Mouse (Mus musculus): ENCODE data around the gene 1700024G13Rik. TPM values are rescaled to one million over a fixed set of nuclear protein-coding genes. Genes with fewer than 3 reads are reported as not detected.

Gene 1700024G13Rik
- polyA plus RNA-seq, 1 experiment from 2014 or later: not detected

DNA sequence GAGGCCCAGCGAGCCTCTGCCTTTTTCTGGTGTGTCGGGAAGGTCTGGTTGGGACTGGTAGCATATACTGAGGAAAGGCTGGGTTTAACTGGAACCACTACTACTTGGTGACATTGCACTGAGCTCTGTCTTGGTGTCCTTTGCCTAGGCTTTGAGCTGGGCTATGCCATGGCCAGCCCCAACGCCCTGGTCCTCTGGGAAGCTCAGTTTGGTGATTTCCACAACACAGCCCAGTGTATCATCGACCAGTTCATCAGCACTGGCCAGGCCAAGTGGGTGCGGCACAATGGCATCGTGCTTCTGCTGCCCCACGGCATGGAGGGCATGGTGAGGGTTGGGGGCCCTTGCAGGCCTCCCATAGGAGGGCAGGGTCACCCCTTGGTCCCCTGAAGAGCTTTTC is 44.0 kb downstream of the 1700024G13Rik start:
- Histone ChIP-seq H3K4me2 (ENCODE audit: low read depth, low read length) (no peak overlapping the region), H3K9ac (replicated peaks) (no peak overlapping the region), H3K4me1 (ENCODE audit: insufficient read depth) (no peaks in the 10 kb centered on the region), H3K4me3 (ENCODE audit: low read depth, low read length) (no peak overlapping the region), H3K36me3 (replicated peaks; ENCODE audit: insufficient read depth, low read length) (no peaks in the 10 kb centered on the region), H3K9me3 (ENCODE audit: low read length) (no peaks in the 10 kb centered on the region), H3K27ac (ENCODE audit: low read depth) (no peak overlapping the region), H3K27me3 (ENCODE audit: insufficient read depth, low read length) (no peaks in the 10 kb centered on the region)
- TF ChIP-seq CTCF (IDR thresholded peaks at IDR 0.05; ENCODE audit: low read depth): no peak
- no peak for TF ChIP-seq EP300 (IDR thresholded peaks at IDR 0.05; ENCODE audit: low read depth)
- DNase-seq (no peak), ATAC-seq (no peak)
- WGBS (ENCODE audit: insufficient replicate concordance): 71% methylated on average over 7 of the region's 7 CpGs

DNA sequence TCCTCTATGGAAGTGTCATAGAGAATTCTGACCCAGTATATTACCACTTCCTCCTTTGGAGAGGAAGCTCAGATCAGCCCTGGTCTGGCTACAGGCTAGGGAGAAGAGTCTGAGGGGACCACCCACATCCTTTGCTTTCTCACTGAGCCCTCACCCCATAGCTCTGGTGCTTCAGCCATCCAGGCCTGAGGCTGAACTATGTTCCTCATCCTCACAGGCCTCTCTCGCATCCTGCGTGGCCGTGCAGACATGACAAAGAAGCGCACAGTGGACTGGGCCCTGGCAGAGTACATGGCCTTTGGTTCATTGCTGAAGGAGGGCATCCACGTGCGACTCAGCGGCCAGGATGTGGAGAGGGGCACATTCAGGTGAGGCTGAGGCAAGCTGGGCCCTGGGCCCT is 46.4 kb downstream of the 1700024G13Rik start:
- Histone ChIP-seq H3K9ac (replicated peaks) (no peak overlapping the region), H3K4me3 (ENCODE audit: low read depth, low read length) (no peak overlapping the region), H3K9me3 (ENCODE audit: low read length) (no peaks in the 10 kb centered on the region), H3K4me2 (ENCODE audit: low read depth, low read length) (no peak overlapping the region), H3K27ac (ENCODE audit: low read depth) (no peak overlapping the region), H3K4me1 (ENCODE audit: insufficient read depth) (no peaks in the 10 kb centered on the region), H3K36me3 (replicated peaks; ENCODE audit: insufficient read depth, low read length) (no peaks in the 10 kb centered on the region), H3K27me3 (ENCODE audit: insufficient read depth, low read length) (no peaks in the 10 kb centered on the region)
- DNase-seq: no peak
- no peak for ATAC-seq
- no peak for TF ChIP-seq CTCF (IDR thresholded peaks at IDR 0.05; ENCODE audit: low read depth)
- WGBS (ENCODE audit: insufficient replicate concordance): 71% methylated on average over 7 of the region's 7 CpGs

DNA sequence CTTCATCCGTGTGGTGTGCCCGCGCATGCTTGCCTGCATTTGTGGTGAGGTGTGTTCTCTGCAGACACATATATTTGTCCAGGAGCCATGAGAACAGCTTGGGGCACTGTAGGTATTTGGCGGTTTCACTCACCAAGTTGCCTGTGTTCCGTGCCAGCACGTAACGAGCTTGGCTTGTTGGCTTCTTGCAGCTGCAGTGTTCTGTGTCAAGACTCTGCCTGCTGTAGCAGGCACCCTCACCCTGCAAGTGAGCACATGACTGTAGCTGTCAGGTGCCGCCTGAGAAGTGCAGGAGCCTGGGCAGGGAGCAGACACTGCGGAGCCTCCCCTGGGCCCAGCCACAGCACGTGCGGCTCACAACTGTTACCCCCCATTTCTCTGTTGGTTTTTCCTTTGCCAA is 51.6 kb downstream of the 1700024G13Rik start:
- DNase-seq: no peak
- H3K27ac ChIP-seq (ENCODE audit: low read depth): no peak overlapping the region
- no peaks in the 10 kb centered on the region for H3K36me3 ChIP-seq (replicated peaks; ENCODE audit: insufficient read depth, low read length)
- H3K4me2 ChIP-seq (ENCODE audit: low read depth, low read length): no peak overlapping the region
- 82% methylated on average over 11 of the region's 11 CpGs for WGBS (ENCODE audit: insufficient replicate concordance)
- ATAC-seq: no peak
- no peaks in the 10 kb centered on the region for H3K9me3 ChIP-seq (ENCODE audit: low read length)
- H3K9ac ChIP-seq (replicated peaks): no peak overlapping the region
- no peaks in the 10 kb centered on the region for H3K4me1 ChIP-seq (ENCODE audit: insufficient read depth)
- no peaks in the 10 kb centered on the region for H3K27me3 ChIP-seq (ENCODE audit: insufficient read depth, low read length)
- no peak overlapping the region for H3K4me3 ChIP-seq (ENCODE audit: low read depth, low read length)
- TF ChIP-seq CTCF (IDR thresholded peaks at IDR 0.05; ENCODE audit: low read depth) (no peak), EP300 (IDR thresholded peaks at IDR 0.05; ENCODE audit: low read depth) (no peak)

- no peak for TF ChIP-seq CTCF (IDR thresholded peaks at IDR 0.05; ENCODE audit: low read depth)
- TF ChIP-seq EP300 (IDR thresholded peaks at IDR 0.05; ENCODE audit: low read depth): no peak
- ATAC-seq (no peak), DNase-seq (no peak)
- Histone ChIP-seq H3K36me3 (replicated peaks; ENCODE audit: insufficient read depth, low read length) (no peaks in the 10 kb centered on the region), H3K9ac (replicated peaks) (no peak overlapping the region), H3K9me3 (ENCODE audit: low read length) (no peaks in the 10 kb centered on the region), H3K4me2 (ENCODE audit: low read depth, low read length) (no peak overlapping the region), H3K27me3 (ENCODE audit: insufficient read depth, low read length) (no peaks in the 10 kb centered on the region), H3K27ac (ENCODE audit: low read depth) (no peak overlapping the region), H3K4me1 (ENCODE audit: insufficient read depth) (no peaks in the 10 kb centered on the region), H3K4me3 (ENCODE audit: low read depth, low read length) (no peak overlapping the region)
- WGBS (ENCODE audit: insufficient replicate concordance): 66% methylated on average over 6 of the region's 6 CpGs
These were observed 52.2 kb downstream of the 1700024G13Rik start for GRCm38 (mm10) chr14:32336021-32336420.

GRCm38 (mm10) chr14:32332515-32333445 is 55.4 kb downstream of the 1700024G13Rik start:
- H3K9me3 ChIP-seq (ENCODE audit: low read length): no peaks in the 10 kb centered on the region
- no peak overlapping the region for H3K4me3 ChIP-seq (ENCODE audit: low read depth, low read length)
- DNase-seq (no peak), ATAC-seq (no peak)
- no peak overlapping the region for H3K27ac ChIP-seq (ENCODE audit: low read depth)
- TF ChIP-seq CTCF (IDR thresholded peaks at IDR 0.05; ENCODE audit: low read depth): no peak
- 85% methylated on average over 20 of the region's 20 CpGs for WGBS (ENCODE audit: insufficient replicate concordance)
- H3K4me1 ChIP-seq (ENCODE audit: insufficient read depth): no peaks in the 10 kb centered on the region
- H3K9ac ChIP-seq (replicated peaks): no peak overlapping the region
- no peaks in the 10 kb centered on the region for H3K27me3 ChIP-seq (ENCODE audit: insufficient read depth, low read length)
- H3K4me2 ChIP-seq (ENCODE audit: low read depth, low read length): no peak overlapping the region
- H3K36me3 ChIP-seq (replicated peaks; ENCODE audit: insufficient read depth, low read length): no peaks in the 10 kb centered on the region

- no peaks in the 10 kb centered on the region for H3K9me3 ChIP-seq (ENCODE audit: low read length)
- DNase-seq (no peak), ATAC-seq (no peak)
- no peaks in the 10 kb centered on the region for H3K36me3 ChIP-seq (replicated peaks; ENCODE audit: insufficient read depth, low read length)
- no peak overlapping the region for H3K9ac ChIP-seq (replicated peaks)
- TF ChIP-seq CTCF (IDR thresholded peaks at IDR 0.05; ENCODE audit: low read depth) (no peak), EP300 (IDR thresholded peaks at IDR 0.05; ENCODE audit: low read depth) (no peak)
- H3K4me2 ChIP-seq (ENCODE audit: low read depth, low read length): no peak overlapping the region
- H3K4me3 ChIP-seq (ENCODE audit: low read depth, low read length): no peak overlapping the region
- no peaks in the 10 kb centered on the region for H3K4me1 ChIP-seq (ENCODE audit: insufficient read depth)
- WGBS (ENCODE audit: insufficient replicate concordance): 80% methylated on average over 9 of the region's 9 CpGs
- H3K27ac ChIP-seq (ENCODE audit: low read depth): no peak overlapping the region
- H3K27me3 ChIP-seq (ENCODE audit: insufficient read depth, low read length): no peaks in the 10 kb centered on the region
These were observed 60.8 kb downstream of the 1700024G13Rik start for GRCm38 (mm10) chr14:32327366-32327765.

Other genes with a start within 250 kb of the 1700024G13Rik start
- 0.22 and 0.44 TPM in 2 replicates for gene Msmb, start 246.4 kb downstream of the 1700024G13Rik start, polyA plus RNA-seq (2015; fragmentation: Nextera tagmentation; extraction: Ambion mirVana)
- 126 and 141 TPM in 2 replicates for gene Ncoa4, start 228.5 kb downstream of the 1700024G13Rik start, polyA plus RNA-seq (2015; fragmentation: Nextera tagmentation; extraction: Ambion mirVana)
- gene Timm23, start 186.5 kb downstream of the 1700024G13Rik start, polyA plus RNA-seq (2015; fragmentation: Nextera tagmentation; extraction: Ambion mirVana): 211 and 219 TPM in 2 replicates
- 7.0 and 7.4 TPM in 2 replicates for gene Parg, start 186.4 kb downstream of the 1700024G13Rik start, polyA plus RNA-seq (2015; fragmentation: Nextera tagmentation; extraction: Ambion mirVana)
- 0.49 and 0.58 TPM in 2 replicates for gene Ogdhl, start 66.4 kb downstream of the 1700024G13Rik start, polyA plus RNA-seq (2015; fragmentation: Nextera tagmentation; extraction: Ambion mirVana)
- gene Slc18a3, start 76.5 kb upstream of the 1700024G13Rik start, polyA plus RNA-seq (2015; fragmentation: Nextera tagmentation; extraction: Ambion mirVana): not detected in 2 replicates
- gene Chat, start 77.6 kb upstream of the 1700024G13Rik start, polyA plus RNA-seq (2015; fragmentation: Nextera tagmentation; extraction: Ambion mirVana): not detected in 2 replicates
- 5.3 and 5.4 TPM in 2 replicates for gene Ercc6, start 125.1 kb upstream of the 1700024G13Rik start, polyA plus RNA-seq (2015; fragmentation: Nextera tagmentation; extraction: Ambion mirVana)
- 0.05 TPM in 1 of 2 replicates, not detected in the other for gene Prrxl1, start 211.0 kb upstream of the 1700024G13Rik start, polyA plus RNA-seq (2015; fragmentation: Nextera tagmentation; extraction: Ambion mirVana)